Mouse (Mus musculus) bone marrow, adult 2 months (tissue): ENCODE results near the gene Ncapd2.
A peak's percentile ranks its signal among the peaks of the same experiment; 100 is the strongest.

Experiments used
- CTCF ChIP-seq: fragments of 200-500 bp; IDR thresholded peaks from 2 replicates; pipeline ENCODE4 v1.5.1; 2011; ENCODE audit warnings: low read length, control low read depth; ENCODE audit not compliant: control insufficient read depth, insufficient read depth
- POLR2A ChIP-seq: fragments of 200-500 bp; IDR thresholded peaks from 2 replicates; pipeline ENCODE4 v1.6.1; 2011; ENCODE audit warnings: low read depth, mild to moderate bottlenecking, control low read depth, low read length, borderline replicate concordance; ENCODE audit not compliant: control insufficient read depth

DNA sequence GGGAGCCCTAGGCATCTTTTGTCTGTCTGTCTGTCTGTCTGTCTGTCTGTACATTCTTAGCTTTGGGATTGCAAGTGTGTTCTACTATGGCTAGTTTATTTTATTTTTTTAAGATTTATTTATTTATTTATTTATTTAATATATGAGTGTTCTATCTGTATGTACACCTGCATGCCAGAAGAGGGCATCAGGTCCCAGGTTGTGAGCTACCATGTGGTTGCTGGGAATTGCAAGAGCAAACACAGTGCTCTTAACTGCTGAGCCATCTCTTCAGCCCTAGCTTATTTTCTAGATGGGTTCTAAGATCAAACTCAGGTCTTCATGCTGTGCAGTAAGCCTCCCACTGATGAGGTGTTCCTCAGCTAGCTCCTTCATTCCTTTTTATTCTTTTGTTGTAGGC is 37.0 kb downstream of the Ncapd2 start:
- TF ChIP-seq POLR2A (no peak), CTCF (peak; percentile 41)
